Mouse (Mus musculus) embryonic fibroblast, embryonic 13.5 days (primary cell): ENCODE measurements around the gene Pds5a.

Experiments used
- CTCF ChIP-seq: IDR thresholded peaks from 2 replicates; pipeline ENCODE4 v1.5.1; 2011; ENCODE audit warnings: mild to moderate bottlenecking, control low read depth, low read length, moderate library complexity, borderline replicate concordance; ENCODE audit not compliant: insufficient read depth
- POLR2A ChIP-seq: IDR thresholded peaks from 2 replicates; pipeline ENCODE4 v1.6.1; 2011; ENCODE audit warnings: low read depth, mild to moderate bottlenecking, control low read depth, low read length, moderate library complexity

- TF ChIP-seq CTCF (no peak), POLR2A (no peak)
Observed at GRCm38 (mm10) chr5:65710267-65710666, 12.2 kb upstream of the Pds5a start.
